Mouse (Mus musculus) layer of hippocampus, postnatal 10 days (tissue): ENCODE results near the gene Calcb. TPM values are rescaled to one million over a fixed set of nuclear protein-coding genes. Genes with fewer than 3 reads are reported as not detected.
"Not testable (repeated sequence)": the region's sequence is repeated elsewhere in the genome, so short reads cannot be mapped to it uniquely, and the experiment has no call there.

ENCODE experiments used
- DNase-seq, 2 experiments: peaks; one replicate each; pipeline ENCODE4 v3.0.0; 2021; ENCODE audit warnings: low spot score in 2 of 2
- long read RNA-seq: library from polyadenylated mRNA; stranded (forward); transcript quantifications from one replicate; pipeline ENCODE4 v2.0.0, GENCODE M21; 2023
- total RNA-seq, 2 experiments: library from RNA; stranded (reverse); gene quantifications; 2 replicates each; pipeline ENCODE4 v1.2.3; 2021

Calcb gene
- total RNA-seq = under 1 TPM in 1 of 2 experiments, not detected in 1; 0.38 TPM
- long read RNA-seq, partial matches to known transcripts = 0 of 1 reads
- long read RNA-seq, other reads (novel, unspliced or antisense) = 0 of 1 reads

- no peak for DNase-seq
These were observed at the start of gene Calcb for GRCm38 (mm10) chr7:114718300-114718699. Calcb (plus strand) TSS chr7:114718643.

GRCm38 (mm10) chr7:114671405-114671804 is 47.0 kb upstream of the Calcb start:
- no peak for DNase-seq

- no peak for DNase-seq
These were observed 45.7 kb upstream of the Calcb start for GRCm38 (mm10) chr7:114672697-114673096.

- peak in 1 of 2 experiments; percentile 18 for DNase-seq
These were observed 26.1 kb upstream of the Calcb start for GRCm38 (mm10) chr7:114692339-114692738.

- no peak for DNase-seq
These were observed 17.6 kb upstream of the Calcb start for GRCm38 (mm10) chr7:114700871-114701270.

GRCm38 (mm10) chr7:114706716-114707115 is 11.7 kb upstream of the Calcb start:
- no peak for DNase-seq

GRCm38 (mm10) chr7:114707398-114707797 is 11.0 kb upstream of the Calcb start:
- DNase-seq = no peak

- DNase-seq = no peak
These were observed 8.0 kb upstream of the Calcb start for GRCm38 (mm10) chr7:114710419-114710818.

- DNase-seq = no peak
These were observed 5.9 kb upstream of the Calcb start for GRCm38 (mm10) chr7:114712523-114712922.

- peak; percentile 38 to 66 for DNase-seq
These were observed 1.1 kb downstream of the Calcb start for GRCm38 (mm10) chr7:114719381-114720131.

- peak in 1 of 2 experiments; percentile 22 for DNase-seq
These were observed 11.3 kb downstream of the Calcb start for GRCm38 (mm10) chr7:114729696-114730095.

- no peak for DNase-seq
These were observed 12.7 kb downstream of the Calcb start for GRCm38 (mm10) chr7:114731175-114731574.

GRCm38 (mm10) chr7:114731700-114732099 is 13.3 kb downstream of the Calcb start:
- not testable (repeated sequence) for DNase-seq

GRCm38 (mm10) chr7:114736256-114736655 is 17.8 kb downstream of the Calcb start:
- DNase-seq = no peak

GRCm38 (mm10) chr7:114738166-114738565 is 19.7 kb downstream of the Calcb start:
- DNase-seq = no peak

GRCm38 (mm10) chr7:114740360-114741165 is 22.1 kb downstream of the Calcb start:
- peak in 1 of 2 experiments; percentile 28 for DNase-seq

GRCm38 (mm10) chr7:114743022-114743780 is 24.8 kb downstream of the Calcb start, which contains the start of gene Insc:
Insc (plus strand) TSS chr7:114743694.
- DNase-seq = no peak

GRCm38 (mm10) chr7:114744639-114745245 is 26.3 kb downstream of the Calcb start:
- DNase-seq = no peak

- no peak for DNase-seq
These were observed 27.2 kb downstream of the Calcb start for GRCm38 (mm10) chr7:114745481-114746271.

GRCm38 (mm10) chr7:114747596-114747995 is 29.2 kb downstream of the Calcb start:
- DNase-seq = no peak
